Comparison of ENCODE assay signal across 8 mouse cellular contexts in genomic region chr6:122820071-122820798, GRCm38 (mm10). TPM values are rescaled to one million over a fixed set of nuclear protein-coding genes. Genes with fewer than 3 reads are reported as not detected.
DNase-seq lines count a peak whose midpoint lies in the region; ATAC-seq and TF ChIP-seq lines count a peak whose summit lies in the region.

No protein-coding gene starts in this region.

- WGBS in bone marrow, adult 2 months = 1% methylated on average over 38 of the region's 38 CpGs
- under 1% methylated on average over 31 of the region's 38 CpGs for WGBS in hindbrain, embryonic 13.5 days
- WGBS in midbrain, embryonic 14.5 days = under 1% methylated on average over 38 of the region's 38 CpGs

- peak overlapping the region; percentile 69 for H3K4me3 ChIP-seq in bone marrow, adult 2 months (replicated peaks; ENCODE audit: control insufficient read depth, low read depth, low read length)
- peak overlapping the region; percentile 71 for H3K4me3 ChIP-seq in erythroblast, embryonic 14.5 days (replicated peaks)
- peak overlapping the region; percentile 96 for H3K4me3 ChIP-seq in hindbrain, embryonic 13.5 days
- peak overlapping the region; percentile 95 for H3K4me3 ChIP-seq in midbrain, embryonic 14.5 days (replicated peaks; ENCODE audit: low read depth, low read length)

- DNase-seq in heart, adult 11 months = peak; percentile 96
- DNase-seq in heart, postnatal 25 days (ENCODE audit: low spot score) = no peak
- DNase-seq in liver = peak; percentile 30
- DNase-seq in midbrain, embryonic 14.5 days = peak; percentile 64
- DNase-seq in testis, postnatal 14 days (ENCODE audit: low spot score) = peak; percentile 56

- H3K9ac ChIP-seq in hindbrain, embryonic 13.5 days = peak overlapping the region; percentile 97
- peak overlapping the region; percentile 96 for H3K9ac ChIP-seq in midbrain, embryonic 14.5 days (replicated peaks; ENCODE audit: low read length)

- H3K27ac ChIP-seq in bone marrow, adult 2 months (ENCODE audit: control insufficient read depth, insufficient read depth, low read depth, low read length, poor library complexity) = peak overlapping the region; percentile 81
- peak overlapping the region; percentile 71 for H3K27ac ChIP-seq in hindbrain, embryonic 13.5 days
- H3K27ac ChIP-seq in midbrain, embryonic 14.5 days (replicated peaks; ENCODE audit: low read depth, low read length) = peak overlapping the region; percentile 52

- peaks cover 4% of the 10 kb centered on the region; the same call in 1 of the 2 replicates for H3K36me3 ChIP-seq in erythroblast, embryonic 14.5 days (ENCODE audit: control insufficient read depth)
- H3K36me3 ChIP-seq in hindbrain, embryonic 13.5 days = no peaks in the 10 kb centered on the region
- H3K36me3 ChIP-seq in midbrain, embryonic 14.5 days (ENCODE audit: control insufficient read depth, insufficient read depth, low read length) = no peaks in the 10 kb centered on the region

- peaks cover 5% of the 10 kb centered on the region for H3K4me1 ChIP-seq in bone marrow, adult 2 months (ENCODE audit: control insufficient read depth, insufficient read depth, low read length)
- peaks cover 69% of the 10 kb centered on the region for H3K4me1 ChIP-seq in erythroblast, embryonic 14.5 days (ENCODE audit: control insufficient read depth)
- H3K4me1 ChIP-seq in hindbrain, embryonic 13.5 days (replicated peaks) = peaks cover 42% of the 10 kb centered on the region
- peaks cover 24% of the 10 kb centered on the region for H3K4me1 ChIP-seq in midbrain, embryonic 14.5 days (ENCODE audit: control insufficient read depth, insufficient read depth, low read length)

- no peak for TF ChIP-seq POLR2A in bone marrow, adult 2 months (IDR thresholded peaks at IDR 0.05; ENCODE audit: borderline replicate concordance, control insufficient read depth, low read depth, low read length)

- H3K4me2 ChIP-seq in hindbrain, embryonic 13.5 days = peak overlapping the region; percentile 87
- peak overlapping the region; percentile 66 for H3K4me2 ChIP-seq in midbrain, embryonic 14.5 days (ENCODE audit: low read length)

- no peak for TF ChIP-seq CTCF in bone marrow, adult 2 months (IDR thresholded peaks at IDR 0.05; ENCODE audit: control insufficient read depth, insufficient read depth, low read length)

- peaks cover 29% of the 10 kb centered on the region for H3K27me3 ChIP-seq in erythroblast, embryonic 14.5 days (ENCODE audit: control insufficient read depth)
- no peaks in the 10 kb centered on the region for H3K27me3 ChIP-seq in hindbrain, embryonic 13.5 days
- H3K27me3 ChIP-seq in midbrain, embryonic 14.5 days (ENCODE audit: control insufficient read depth, insufficient read depth, low read length) = no peaks in the 10 kb centered on the region

- intact Hi-C loops in heart, postnatal 25 days (cut with DNase I) = no loop called here

- no peaks in the 10 kb centered on the region; the same call in 1 of the 2 replicates for H3K9me3 ChIP-seq in erythroblast, embryonic 14.5 days (ENCODE audit: control insufficient read depth, low read length)
- H3K9me3 ChIP-seq in hindbrain, embryonic 13.5 days = no peaks in the 10 kb centered on the region
- H3K9me3 ChIP-seq in midbrain, embryonic 14.5 days (ENCODE audit: control insufficient read depth, low read length) = no peaks in the 10 kb centered on the region

- peak; percentile 77 for ATAC-seq in hindbrain, embryonic 13.5 days (ENCODE audit: low FRiP score)
- peak; percentile 65 for ATAC-seq in midbrain, embryonic 14.5 days (ENCODE audit: low FRiP score, low TSS enrichment)

RNA-seq across cellular contexts. Expression of gene Foxj2, which starts 0.5 kb away (rescaled TPM):
- total RNA-seq in heart, postnatal 25 days (2021) = 10 to 100 TPM; 31.8 to 37.0 TPM
- polyA plus RNA-seq in bone marrow, adult 2 months (2011; ENCODE audit: insufficient read depth, insufficient read length, low replicate concordance, missing spikeins) = 9.6 and 18.0 TPM in 2 replicates
- polyA plus RNA-seq in erythroblast, embryonic 14.5 days (2012) = 0.56 and 0.83 TPM in 2 replicates
- polyA plus RNA-seq in hindbrain, embryonic 13.5 days (2015; fragmentation: Nextera tagmentation; extraction: Ambion mirVana) = 6.0 and 6.2 TPM in 2 replicates
- 9.0 and 10.1 TPM in 2 replicates for polyA plus RNA-seq in midbrain, embryonic 14.5 days (2014; fragmentation: Nextera tagmentation; extraction: Ambion mirVana)

RNA-seq across cellular contexts. Expression of gene Slc2a3, which starts 18.8 kb away (rescaled TPM):
- total RNA-seq in heart, postnatal 25 days (2021) = 1 to 10 TPM; 1.8 to 2.2 TPM
- polyA plus RNA-seq in bone marrow, adult 2 months (2011; ENCODE audit: insufficient read depth, insufficient read length, low replicate concordance, missing spikeins) = 45.2 and 88.2 TPM in 2 replicates
- 0.48 and 0.56 TPM in 2 replicates for polyA plus RNA-seq in erythroblast, embryonic 14.5 days (2012)
- polyA plus RNA-seq in hindbrain, embryonic 13.5 days (2015; fragmentation: Nextera tagmentation; extraction: Ambion mirVana) = 21.1 and 22.7 TPM in 2 replicates
- 21.7 and 28.4 TPM in 2 replicates for polyA plus RNA-seq in midbrain, embryonic 14.5 days (2014; fragmentation: Nextera tagmentation; extraction: Ambion mirVana)

RNA-seq across cellular contexts. Expression of gene C3ar1, which starts 35.7 kb away (rescaled TPM):
- 1 to 10 TPM; 2.9 to 3.3 TPM for total RNA-seq in heart, postnatal 25 days (2021)
- polyA plus RNA-seq in bone marrow, adult 2 months (2011; ENCODE audit: insufficient read depth, insufficient read length, low replicate concordance, missing spikeins) = 0.31 and 0.35 TPM in 2 replicates
- polyA plus RNA-seq in erythroblast, embryonic 14.5 days (2012) = not detected in 2 replicates
- polyA plus RNA-seq in hindbrain, embryonic 13.5 days (2015; fragmentation: Nextera tagmentation; extraction: Ambion mirVana) = 1.7 TPM in 2 replicates
- polyA plus RNA-seq in midbrain, embryonic 14.5 days (2014; fragmentation: Nextera tagmentation; extraction: Ambion mirVana) = 0.62 and 2.0 TPM in 2 replicates

RNA-seq across cellular contexts. Expression of gene Necap1, which starts 54.0 kb away (rescaled TPM):
- total RNA-seq in heart, postnatal 25 days (2021) = 10 to 100 TPM; 22.1 to 24.9 TPM
- 7.4 and 8.9 TPM in 2 replicates for polyA plus RNA-seq in bone marrow, adult 2 months (2011; ENCODE audit: insufficient read depth, insufficient read length, low replicate concordance, missing spikeins)
- polyA plus RNA-seq in erythroblast, embryonic 14.5 days (2012) = 0.58 and 0.93 TPM in 2 replicates
- polyA plus RNA-seq in hindbrain, embryonic 13.5 days (2015; fragmentation: Nextera tagmentation; extraction: Ambion mirVana) = 121 and 130 TPM in 2 replicates
- polyA plus RNA-seq in midbrain, embryonic 14.5 days (2014; fragmentation: Nextera tagmentation; extraction: Ambion mirVana) = 119 and 135 TPM in 2 replicates

Comparison
In these comparisons a context has a peak if more than half of its experiments do, and no peak if none do; other contexts are left out.
1. RNA of gene Slc2a3, which starts 18.8 kb away (polyA plus RNA-seq): 45.2 to 88.2 TPM in bone marrow, adult 2 months, 21.7 to 28.4 TPM in midbrain, embryonic 14.5 days and 21.1 to 22.7 TPM in hindbrain, embryonic 13.5 days; 0.48 to 0.56 TPM in erythroblast, embryonic 14.5 days; every median in the first group is over 10 times any median in the second.
2. Peak in every context shown above with its lines, with median percentiles within 50 percentile points of each other: H3K27ac ChIP-seq and H3K4me3 ChIP-seq.